Mouse (Mus musculus) neutrophil, adult 5-6 weeks (primary cell): ENCODE data around the gene Kcnj9. TPM values are rescaled to one million over a fixed set of nuclear protein-coding genes. Genes with fewer than 3 reads are reported as not detected.

Experiments used
- ATAC-seq: fragments of 151-379, 151-347 bp; 2 replicates; pipeline ENCODE4 v1.8.0; 2017; ENCODE audit warnings: mild to moderate bottlenecking, moderate TSS enrichment; ENCODE audit not compliant: insufficient number of reproducible peaks, poor library complexity, low FRiP score, severe bottlenecking; ENCODE audit errors: extremely low read depth
- total RNA-seq: library from RNA; stranded (forward); fragments of 200-1000 nt; gene quantifications from 2 replicates; pipeline ENCODE4 v1.2.3, GENCODE M21; 2017

Gene Kcnj9
- not detected in 2 replicates for total RNA-seq

DNA sequence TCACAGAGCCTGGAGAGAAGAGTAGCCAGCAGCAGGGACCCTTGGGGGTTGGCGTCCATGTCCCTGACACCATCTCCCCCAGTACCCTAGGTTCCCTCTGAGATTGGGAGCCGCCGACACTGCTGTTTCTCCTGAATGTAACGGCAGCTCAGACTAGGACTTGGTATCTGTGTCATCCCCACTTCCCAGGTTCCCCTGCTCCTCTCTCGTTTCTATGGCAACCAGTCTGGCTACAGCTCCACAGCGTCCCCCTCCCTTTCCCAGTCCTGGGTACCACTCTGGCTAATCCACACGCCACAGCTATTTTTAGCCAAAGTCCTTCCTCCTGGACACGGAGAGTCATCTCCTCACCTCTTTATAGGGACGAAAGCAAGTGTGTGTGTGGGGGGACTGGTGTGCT lies at the start of gene Kcnj9:
Kcnj9 (minus strand) TSS at position 188 of the 400 bp plus-strand sequence.
- no peak for ATAC-seq

DNA sequence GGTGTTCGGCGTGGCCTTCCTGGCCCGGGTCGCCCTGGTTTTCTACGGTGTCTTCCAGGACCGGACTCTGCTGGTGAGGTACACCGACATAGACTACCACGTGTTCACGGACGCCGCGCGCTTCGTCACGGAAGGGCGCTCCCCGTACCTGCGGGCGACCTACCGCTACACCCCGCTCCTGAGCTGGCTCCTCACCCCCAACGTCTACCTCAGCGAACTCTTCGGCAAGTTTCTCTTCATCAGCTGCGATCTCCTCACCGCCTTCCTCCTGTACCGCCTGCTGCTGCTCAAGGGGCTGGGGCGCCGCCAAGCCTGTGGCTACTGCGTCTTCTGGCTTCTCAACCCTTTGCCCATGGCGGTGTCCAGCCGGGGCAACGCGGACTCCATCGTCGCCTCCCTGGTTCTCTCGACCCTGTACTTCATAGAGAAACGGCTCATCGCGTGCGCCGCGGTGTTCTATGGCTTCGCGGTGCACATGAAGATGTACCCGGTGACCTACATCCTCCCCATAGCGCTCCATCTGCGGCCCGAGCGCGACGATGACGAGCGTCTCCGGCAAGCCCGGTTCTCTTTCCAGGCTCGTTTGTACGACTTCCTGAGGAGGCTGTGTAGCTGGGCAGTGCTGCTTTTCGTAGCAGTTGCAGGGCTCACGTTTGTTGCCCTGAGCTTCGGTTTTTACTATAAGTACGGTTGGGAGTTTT lies 47.8 kb upstream of the Kcnj9 start:
- ATAC-seq = no peak

DNA sequence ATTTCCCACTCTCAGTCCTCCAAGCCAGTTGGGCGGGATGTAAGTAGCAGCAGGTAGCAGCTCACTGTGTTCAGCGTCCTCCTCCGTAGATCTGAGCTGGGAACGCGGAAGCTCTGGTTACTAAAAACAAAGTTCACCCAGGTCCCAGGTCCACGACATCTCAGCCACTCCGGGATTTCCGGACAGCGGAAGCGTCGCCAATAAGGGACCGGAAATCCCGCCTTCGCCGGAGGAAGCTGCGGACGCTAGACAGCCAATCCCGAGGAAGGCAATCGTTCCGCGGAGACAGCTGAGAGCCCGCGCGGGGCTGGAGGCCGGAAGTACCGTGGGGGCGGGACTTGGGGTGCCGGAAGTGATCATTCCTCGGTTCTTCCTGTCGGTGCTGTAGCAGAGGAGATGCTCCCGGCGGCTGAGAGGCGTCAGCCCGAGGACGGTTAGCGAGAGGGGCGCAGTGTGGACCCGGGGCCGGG lies 47.1 kb upstream of the Kcnj9 start, which contains the start of gene Pigm:
Pigm (plus strand) TSS at position 349 of the 470 bp plus-strand sequence.
- ATAC-seq = peak; percentile 99

DNA sequence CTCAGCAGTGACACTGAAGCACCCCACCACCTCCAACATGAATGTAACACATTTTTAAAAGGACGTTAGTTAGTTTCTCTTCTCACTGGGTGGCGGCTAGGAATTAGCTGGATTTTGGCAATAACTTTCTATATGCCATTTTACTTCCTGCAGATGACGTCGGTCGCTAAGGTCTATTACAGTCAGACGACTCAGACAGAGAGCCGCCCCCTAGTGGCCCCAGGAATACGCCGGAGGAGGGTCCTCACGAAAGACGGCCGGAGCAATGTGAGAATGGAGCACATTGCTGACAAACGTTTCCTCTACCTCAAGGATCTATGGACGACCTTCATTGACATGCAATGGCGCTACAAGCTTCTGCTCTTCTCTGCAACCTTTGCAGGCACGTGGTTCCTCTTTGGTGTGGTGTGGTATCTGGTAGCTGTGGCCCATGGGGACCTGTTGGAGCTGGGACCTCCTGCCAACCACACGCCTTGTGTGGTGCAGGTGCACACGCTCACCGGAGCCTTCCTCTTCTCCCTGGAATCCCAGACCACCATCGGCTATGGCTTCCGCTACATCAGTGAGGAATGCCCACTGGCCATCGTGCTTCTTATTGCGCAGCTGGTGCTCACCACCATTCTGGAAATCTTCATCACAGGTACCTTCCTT lies 39.8 kb upstream of the Kcnj9 start:
- peak; percentile 72 for ATAC-seq

DNA sequence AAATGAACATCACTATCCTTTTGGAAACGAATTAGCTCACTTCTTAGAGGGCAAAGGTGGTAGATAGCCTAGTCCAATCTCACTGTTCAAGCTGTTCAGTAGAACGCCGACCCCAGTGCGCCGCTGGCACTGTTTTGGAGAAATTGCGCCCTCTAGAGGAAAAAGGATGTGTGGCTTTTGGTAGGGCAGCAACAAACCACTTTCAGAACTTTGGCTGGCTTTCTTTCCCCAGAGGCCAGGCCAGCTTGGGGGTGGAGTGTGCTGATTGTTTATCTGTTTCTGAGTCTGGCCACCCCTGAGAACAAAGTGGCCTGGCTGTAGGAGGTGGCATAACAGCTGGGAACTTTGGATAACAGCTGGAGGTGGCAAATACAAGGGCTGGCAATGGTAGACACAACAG lies 35.6 kb upstream of the Kcnj9 start:
- peak; percentile 44; the same call in 1 of the 2 replicates for ATAC-seq

DNA sequence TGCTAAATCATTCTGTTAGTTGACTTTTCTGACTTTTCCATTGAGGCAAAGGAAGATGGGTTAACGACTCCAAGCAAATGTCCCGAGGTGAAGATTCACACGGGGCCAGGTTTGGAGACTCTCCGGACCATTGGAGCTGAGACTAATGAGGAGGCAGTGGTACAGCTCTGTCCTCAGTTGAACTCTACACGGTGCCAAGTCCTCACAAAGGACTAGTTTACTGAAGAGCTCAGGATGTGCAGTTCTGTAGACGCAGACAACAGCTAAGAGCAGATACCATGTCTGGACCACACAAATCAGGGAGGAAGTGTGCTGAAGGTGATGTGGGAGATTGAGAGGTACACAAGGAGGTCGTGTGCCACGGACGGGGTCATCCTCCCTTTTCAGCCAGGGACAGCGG lies 29.2 kb upstream of the Kcnj9 start:
- ATAC-seq = no peak

DNA sequence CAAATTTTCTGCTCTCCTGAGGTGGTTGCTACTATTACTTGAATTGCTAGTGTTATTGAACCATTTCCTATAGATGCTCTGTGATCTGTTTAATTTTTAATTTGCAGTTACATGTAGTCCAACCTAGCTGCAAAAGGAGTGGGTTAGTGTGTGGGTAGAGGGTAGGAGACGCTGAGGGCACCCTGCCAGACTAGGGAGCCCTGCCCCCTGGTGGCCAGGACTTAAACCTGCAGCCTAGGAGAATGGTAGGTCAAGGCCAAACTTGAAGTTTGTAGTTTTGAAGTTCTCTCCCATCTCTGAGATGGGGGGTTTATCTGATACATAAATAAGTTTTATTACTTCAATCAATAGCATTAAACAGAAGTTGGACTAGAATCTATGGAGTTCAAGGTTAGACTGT lies 28.4 kb upstream of the Kcnj9 start:
- ATAC-seq = peak; percentile 94

DNA sequence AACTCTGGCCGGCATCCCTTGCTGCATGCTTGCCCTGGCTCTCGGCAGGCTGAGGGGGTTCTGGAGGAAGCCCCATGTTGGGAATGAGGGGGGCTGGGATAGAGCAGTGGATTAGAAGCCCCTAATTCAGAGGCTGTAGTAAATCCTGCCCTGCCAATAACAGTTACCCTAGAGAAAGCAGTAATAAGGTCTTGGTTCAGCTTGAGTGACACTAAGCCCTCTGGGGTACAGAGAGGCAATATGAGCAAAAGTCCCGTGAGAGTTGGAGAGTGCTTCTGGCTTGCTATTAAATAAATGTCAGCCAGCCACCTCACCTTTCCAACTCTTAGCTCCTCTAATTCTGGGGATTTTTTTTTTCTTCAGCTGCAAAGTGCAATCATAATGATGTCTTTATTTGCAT lies 26.2 kb upstream of the Kcnj9 start:
- ATAC-seq = no peak

DNA sequence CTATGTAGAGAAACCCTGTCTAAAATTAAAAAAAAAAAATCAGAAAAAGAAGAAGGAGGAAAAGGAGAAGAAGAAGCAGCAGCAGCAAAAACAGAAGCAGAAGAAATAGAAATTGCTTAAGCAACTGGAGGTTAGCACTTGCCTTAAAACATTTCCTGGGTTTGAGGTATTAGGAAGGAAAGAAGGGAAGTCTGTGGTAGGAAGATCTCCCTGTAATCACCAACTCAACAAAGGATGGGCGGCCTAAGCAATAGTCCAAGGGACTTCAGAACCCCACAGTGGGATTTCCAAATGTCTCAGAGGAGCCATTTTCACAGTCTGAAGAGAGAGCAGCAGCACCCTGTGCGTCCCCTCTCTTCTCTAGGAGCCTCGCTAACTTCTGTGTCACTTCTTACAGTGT lies 23.3 kb upstream of the Kcnj9 start:
- ATAC-seq = no peak

DNA sequence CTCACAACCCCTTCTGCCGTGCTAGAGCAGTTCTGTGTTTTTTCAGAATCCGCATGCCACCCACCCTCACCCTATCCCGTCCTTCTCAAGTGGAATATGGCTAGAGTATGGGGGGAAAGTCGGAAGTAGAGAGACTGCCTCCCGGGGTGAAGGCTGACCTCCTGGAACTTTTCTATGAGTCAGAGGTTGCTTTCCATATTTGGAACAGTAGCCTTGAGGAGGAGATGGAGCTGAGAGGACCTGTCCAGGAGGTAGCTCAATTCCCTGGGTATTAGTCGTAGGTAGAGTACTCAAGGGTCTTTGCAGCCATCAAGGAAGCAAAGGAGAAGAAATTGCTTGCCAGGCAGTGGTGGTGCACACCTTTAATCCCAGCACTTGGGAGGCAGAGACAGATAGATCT lies 22.9 kb upstream of the Kcnj9 start:
- no peak for ATAC-seq

DNA sequence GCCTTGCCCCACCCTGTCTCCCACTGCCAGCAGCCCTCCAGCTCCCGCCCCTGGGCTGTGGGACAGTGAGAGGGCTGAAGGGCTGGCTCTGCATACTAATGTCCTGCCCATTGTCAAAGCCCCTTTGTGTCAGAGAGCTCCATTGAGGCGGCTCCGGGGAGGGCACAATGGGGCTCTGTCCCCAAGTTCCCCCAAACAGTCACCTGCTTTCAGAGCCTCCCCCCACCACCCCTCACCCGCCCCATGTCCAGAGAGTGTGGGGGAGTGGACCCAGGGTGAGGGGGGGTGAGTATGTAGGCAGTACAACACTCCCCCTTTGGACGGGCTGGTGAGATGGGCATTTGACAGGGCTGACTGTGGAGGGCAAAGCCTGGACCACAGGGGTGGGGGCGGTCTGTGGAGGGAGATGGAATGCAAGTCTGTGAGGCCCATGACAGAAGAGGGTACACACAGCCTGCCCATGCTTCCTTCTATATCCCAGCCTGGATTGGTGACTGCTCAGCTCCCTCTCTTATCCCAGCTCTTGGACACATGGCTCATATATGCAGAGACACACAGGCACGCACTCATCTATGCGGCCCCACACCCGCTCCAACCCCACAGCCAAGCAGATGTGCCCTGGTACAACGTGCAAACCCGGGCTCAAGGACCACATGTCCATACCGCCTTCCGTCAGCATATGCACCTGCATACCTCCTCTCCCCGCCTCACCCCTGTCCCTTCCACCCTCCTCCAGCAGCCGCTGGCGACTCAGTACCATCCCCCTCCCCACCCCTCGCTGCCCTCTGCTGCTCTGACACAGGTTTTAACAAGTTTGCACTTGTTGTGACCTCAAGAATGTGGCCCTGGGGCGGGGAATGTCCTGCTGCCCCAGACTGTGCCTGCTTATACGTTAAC lies 21.0 kb upstream of the Kcnj9 start:
- ATAC-seq = no peak

DNA sequence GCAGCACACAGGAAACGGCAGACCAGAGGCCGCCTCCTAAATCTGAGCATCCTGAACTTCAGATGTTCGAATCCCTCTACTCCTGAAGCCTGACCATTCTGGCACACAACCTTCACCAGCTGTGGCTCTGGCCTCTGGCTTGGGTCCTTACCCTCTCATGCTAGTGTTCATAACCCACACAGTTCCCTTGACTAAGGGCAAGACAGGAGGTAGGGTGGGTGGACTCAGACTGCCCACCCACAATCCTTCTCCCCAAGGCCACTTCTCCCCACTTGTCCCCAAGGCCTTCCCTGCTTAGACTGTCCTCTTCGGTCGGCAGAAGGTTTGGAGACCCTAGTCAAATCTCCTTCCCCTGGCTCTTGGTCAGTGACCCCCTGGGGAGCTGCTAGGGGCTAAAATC lies 20.4 kb upstream of the Kcnj9 start:
- no peak for ATAC-seq

DNA sequence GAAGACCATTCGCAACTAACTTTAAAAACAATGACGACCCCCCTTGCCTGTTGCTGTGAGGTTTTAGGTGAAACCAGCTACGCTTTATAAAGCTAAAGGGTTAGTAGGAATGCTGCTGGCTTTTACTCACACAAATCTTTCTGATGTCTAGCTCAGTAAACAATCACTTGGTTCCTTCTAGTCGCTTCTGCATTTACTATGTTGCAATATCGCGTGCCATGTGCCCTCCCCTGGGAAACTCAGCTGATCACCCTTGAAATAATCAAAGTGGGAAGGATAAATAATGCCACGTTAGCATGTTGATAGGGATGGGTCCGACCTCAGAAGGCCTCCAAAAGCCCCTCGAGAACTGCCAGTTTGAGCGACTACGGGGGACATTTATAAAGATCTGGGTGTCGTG lies 18.3 kb upstream of the Kcnj9 start:
- ATAC-seq = no peak

DNA sequence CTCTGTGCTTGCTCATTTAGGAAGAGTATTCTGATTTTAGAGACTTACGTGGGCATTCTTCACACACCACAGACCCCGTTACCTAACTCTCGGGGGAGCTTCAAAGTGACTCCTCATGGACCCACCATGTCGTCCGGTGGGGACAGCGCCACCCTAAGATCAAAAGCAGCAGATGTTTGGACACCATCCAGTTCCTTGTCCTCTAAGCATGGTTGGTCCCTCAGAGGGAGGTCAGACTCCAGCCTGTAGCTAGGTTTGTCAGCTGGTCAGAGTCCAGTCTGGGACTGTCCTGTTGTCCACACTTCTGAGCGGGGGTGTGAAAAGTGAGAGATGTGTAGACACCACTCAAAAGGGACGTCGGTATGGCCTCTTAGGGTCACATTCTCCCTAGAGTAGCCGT lies 17.6 kb upstream of the Kcnj9 start:
- ATAC-seq = no peak

DNA sequence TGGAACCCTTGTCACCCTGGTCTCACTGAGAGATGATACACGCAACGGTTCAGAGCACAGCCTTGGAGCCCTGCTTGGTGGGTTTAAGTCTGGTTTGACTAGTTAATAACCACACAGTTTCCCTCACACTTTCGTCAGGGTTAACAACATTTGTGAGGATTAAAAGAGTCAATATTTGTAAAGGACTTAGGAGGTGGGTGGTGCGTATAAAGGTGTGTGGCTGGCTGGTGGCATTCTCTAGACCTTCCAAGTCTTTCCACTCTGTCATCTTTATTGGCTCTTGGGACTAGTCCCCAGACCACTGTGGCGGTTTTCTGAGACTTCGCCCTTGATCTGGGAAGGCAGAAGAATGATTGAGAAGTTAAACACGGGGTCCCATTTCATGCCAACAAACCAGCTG lies 15.7 kb upstream of the Kcnj9 start:
- ATAC-seq = no peak

DNA sequence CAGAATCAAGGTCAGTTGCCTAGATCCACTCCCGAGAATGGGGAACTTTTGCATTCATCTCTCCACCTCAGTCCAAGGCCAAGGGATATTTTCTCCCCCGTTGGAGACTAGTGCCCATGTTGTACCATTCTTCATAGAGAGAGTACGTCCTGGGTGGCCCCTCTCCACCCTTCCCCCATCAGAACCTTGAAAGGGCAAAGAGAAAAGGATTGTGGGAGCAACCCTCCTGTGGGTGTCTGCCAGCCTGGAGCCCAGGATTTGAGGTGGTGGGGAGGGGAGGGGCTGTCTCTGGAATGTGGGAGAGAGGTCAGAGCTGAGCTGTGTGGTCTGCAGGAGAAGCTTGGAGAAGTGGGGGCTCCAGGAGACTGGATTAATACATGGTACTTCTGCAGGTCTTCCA lies 14.8 kb upstream of the Kcnj9 start:
- ATAC-seq = no peak

DNA sequence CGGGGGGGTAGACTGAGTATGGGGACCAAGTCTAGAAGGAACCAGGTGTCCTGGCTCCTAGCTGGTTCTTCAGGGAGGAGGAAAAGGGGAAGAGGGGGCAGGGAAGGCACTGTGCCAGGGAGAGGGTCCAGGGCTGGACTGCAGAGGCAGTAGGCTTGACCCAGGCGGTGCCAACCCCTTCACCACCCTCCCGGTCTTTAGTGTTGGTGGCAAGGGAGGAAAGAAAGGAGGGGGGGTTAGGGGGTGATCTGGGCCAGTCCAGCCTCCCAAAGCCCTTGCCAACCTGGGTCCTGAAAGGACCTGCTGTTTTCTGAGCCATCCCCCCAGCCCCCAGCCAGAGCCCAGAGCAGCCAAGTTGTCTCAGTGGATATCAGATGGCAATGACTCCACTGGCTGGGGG lies 13.6 kb upstream of the Kcnj9 start:
- ATAC-seq = no peak

DNA sequence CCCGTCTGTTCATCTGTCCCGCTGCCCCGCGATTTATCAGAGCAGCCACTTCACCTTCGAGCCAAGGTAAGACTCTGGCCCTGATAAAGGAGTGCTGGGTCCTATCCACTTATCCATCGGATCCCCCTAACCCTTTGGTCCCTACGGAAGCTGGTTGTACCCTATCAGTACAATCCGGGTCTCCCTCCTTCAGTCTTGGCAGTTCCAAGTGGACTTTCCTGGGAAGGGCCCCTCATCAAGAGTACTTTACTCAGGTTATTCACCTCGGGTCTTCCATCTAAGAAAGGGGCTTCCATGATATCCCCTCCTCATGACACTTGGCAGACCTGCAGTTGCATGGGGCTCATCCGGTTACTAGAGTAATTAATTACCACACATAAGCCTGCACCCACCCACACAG lies 12.3 kb upstream of the Kcnj9 start:
- ATAC-seq = no peak

DNA sequence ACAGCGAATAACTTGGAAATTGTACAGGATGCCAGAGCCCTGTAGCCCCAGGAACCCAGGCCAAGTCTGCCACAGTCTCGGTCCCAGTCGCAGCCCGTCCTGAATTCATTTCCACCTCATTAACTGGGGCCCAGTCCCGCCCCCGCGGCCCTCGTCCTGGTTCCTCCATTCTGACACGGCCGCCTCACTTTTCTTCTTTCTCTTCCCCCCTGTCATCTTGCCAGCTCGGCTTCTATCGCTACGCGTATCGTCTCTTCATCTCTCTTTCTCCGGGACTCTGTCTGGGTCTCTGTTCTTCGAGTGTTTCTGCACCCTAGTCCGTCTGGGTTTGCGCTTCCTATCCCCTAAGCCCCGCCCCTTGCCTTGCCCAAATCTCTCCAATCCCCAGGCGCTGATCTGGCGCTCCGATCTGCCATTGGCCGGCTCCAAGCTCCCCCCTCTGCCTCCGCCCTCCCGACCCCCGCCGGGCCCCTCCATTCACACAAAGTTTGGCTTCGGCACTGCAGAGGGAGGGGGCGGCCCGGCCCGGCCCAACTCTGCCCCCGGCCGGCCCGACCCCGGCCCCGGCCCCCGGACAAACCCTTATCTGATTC lies 11.7 kb upstream of the Kcnj9 start, which contains the start of gene Kcnj10:
Kcnj10 (plus strand) TSS at position 482 of the 593 bp plus-strand sequence.
- ATAC-seq = peak; percentile 69
